Comparison of ENCODE assay signal across 19 mouse cellular contexts in the genomic region with DNA sequence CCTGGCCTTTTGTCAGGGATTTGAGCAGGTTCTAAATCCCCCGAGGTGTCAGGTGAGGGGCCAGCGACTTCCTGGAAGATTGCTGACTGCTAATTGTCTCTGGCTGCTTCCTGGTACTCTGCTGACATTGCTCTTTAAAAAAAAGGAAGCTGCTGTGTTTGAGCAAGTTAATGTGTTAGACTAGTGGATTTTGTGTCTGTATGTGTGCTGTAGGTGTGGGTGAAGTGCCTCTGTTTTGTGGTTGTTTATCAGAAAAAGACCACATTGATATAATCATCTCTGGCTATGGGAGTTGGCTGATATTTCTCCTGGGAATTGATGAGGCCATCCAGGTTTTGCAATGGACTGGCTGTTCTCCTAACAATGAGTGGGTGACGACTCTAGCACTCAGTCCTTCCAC. TPM values are rescaled to one million over a fixed set of nuclear protein-coding genes. Genes with fewer than 3 reads are reported as not detected.
DNase-seq lines count a peak whose midpoint lies in the region; ATAC-seq and TF ChIP-seq lines count a peak whose summit lies in the region.
"Had no signal": no experiment of that assay in that cellular context is flagged by ENCODE, and none has a peak within 500 bp of the region (broad histone marks: within the 10 kb centered on the region; RNA-seq: fewer than 3 reads in every experiment).

No protein-coding gene starts in this region.

- peak; percentile 44 for DNase-seq in CD4-positive, CD25-positive, alpha-beta regulatory T cell, adult 2 months (ENCODE audit: low read depth, low spot score)
- DNase-seq in midbrain, postnatal 0 days (ENCODE audit: low spot score): peak; percentile 6
- no peak for DNase-seq in midbrain, embryonic 10.5 days (ENCODE audit: low spot score)
- no peak for DNase-seq in forebrain, embryonic 14.5 days (ENCODE audit: low spot score)
- DNase-seq: adrenal gland, postnatal 10 days; gastrocnemius, postnatal 36 days; layer of hippocampus, postnatal 36 days; retina, postnatal 1 day; thymus, postnatal 25 days had no signal

- WGBS in intestine, postnatal 0 days: 15% methylated on average over 3 of the region's 3 CpGs
- 25% methylated on average over 3 of the region's 3 CpGs for WGBS in intestine, embryonic 16.5 days
- WGBS in midbrain, postnatal 0 days: 30% methylated on average over 3 of the region's 3 CpGs
- 36% methylated on average over 3 of the region's 3 CpGs for WGBS in midbrain, embryonic 10.5 days
- WGBS in stomach, embryonic 15.5 days: 27% methylated on average over 3 of the region's 3 CpGs
- 33% methylated on average over 3 of the region's 3 CpGs for WGBS in forebrain, embryonic 14.5 days

- H3K4me2 ChIP-seq in intestine, postnatal 0 days (replicated peaks; ENCODE audit: low read depth): peak overlapping the region; percentile 7; the same call in 1 of the 2 replicates
- no peak overlapping the region for H3K4me2 ChIP-seq in intestine, embryonic 16.5 days (ENCODE audit: low read depth, low read length)
- H3K4me2 ChIP-seq in midbrain, postnatal 0 days (ENCODE audit: low read depth, low read length, poor library complexity, severe bottlenecking): no peak overlapping the region
- no peak overlapping the region for H3K4me2 ChIP-seq in stomach, embryonic 15.5 days
- H3K4me2 ChIP-seq in forebrain, embryonic 14.5 days (ENCODE audit: low read length): no peak overlapping the region
- H3K4me2 ChIP-seq: neural tube, embryonic 12.5 days had no signal

- H3K4me3 ChIP-seq in intestine, postnatal 0 days (ENCODE audit: low read depth, low read length): no peak overlapping the region
- no peak overlapping the region for H3K4me3 ChIP-seq in intestine, embryonic 16.5 days (ENCODE audit: low read length)
- H3K4me3 ChIP-seq in midbrain, postnatal 0 days (ENCODE audit: low read depth, low read length): no peak overlapping the region
- H3K4me3 ChIP-seq in midbrain, embryonic 10.5 days: no peak overlapping the region
- H3K4me3 ChIP-seq in stomach, embryonic 15.5 days (replicated peaks): no peak overlapping the region
- no peak overlapping the region for H3K4me3 ChIP-seq in forebrain, embryonic 14.5 days (ENCODE audit: low read depth, low read length)
- H3K4me3 ChIP-seq: neural tube, embryonic 12.5 days had no signal

- H3K36me3 ChIP-seq in intestine, postnatal 0 days (ENCODE audit: control insufficient read depth, insufficient read depth): no peaks in the 10 kb centered on the region
- H3K36me3 ChIP-seq in intestine, embryonic 16.5 days (ENCODE audit: control insufficient read depth, insufficient read depth, low read length): no peaks in the 10 kb centered on the region
- no peaks in the 10 kb centered on the region for H3K36me3 ChIP-seq in midbrain, postnatal 0 days (ENCODE audit: insufficient read depth, low read length)
- no peaks in the 10 kb centered on the region for H3K36me3 ChIP-seq in midbrain, embryonic 10.5 days
- no peaks in the 10 kb centered on the region for H3K36me3 ChIP-seq in stomach, embryonic 15.5 days
- H3K36me3 ChIP-seq in forebrain, embryonic 14.5 days (ENCODE audit: control insufficient read depth, insufficient read depth, low read length): no peaks in the 10 kb centered on the region
- H3K36me3 ChIP-seq: neural tube, embryonic 12.5 days had no signal

- no peak for TF ChIP-seq CTCF in intestine, postnatal 0 days (IDR thresholded peaks at IDR 0.05; ENCODE audit: low read depth)
- no peak for TF ChIP-seq CTCF in midbrain, postnatal 0 days (IDR thresholded peaks at IDR 0.05)

- H3K27ac ChIP-seq in intestine, postnatal 0 days (ENCODE audit: low read depth, low read length): 0 out of 2 replicates have a peak overlapping the region, but pooled peaks have one; percentile 15
- H3K27ac ChIP-seq in intestine, embryonic 16.5 days (ENCODE audit: low read length): no peak overlapping the region
- H3K27ac ChIP-seq in midbrain, postnatal 0 days (ENCODE audit: low read depth, low read length): no peak overlapping the region
- no peak overlapping the region for H3K27ac ChIP-seq in midbrain, embryonic 10.5 days (replicated peaks)
- H3K27ac ChIP-seq in stomach, embryonic 15.5 days: peak overlapping the region; percentile 37; the same call in 1 of the 2 replicates
- H3K27ac ChIP-seq in forebrain, embryonic 14.5 days (ENCODE audit: low read depth, low read length): no peak overlapping the region
- H3K27ac ChIP-seq: hindbrain, embryonic 14.5 days; neural tube, embryonic 12.5 days had no signal

- H3K27me3 ChIP-seq in intestine, postnatal 0 days (replicated peaks; ENCODE audit: control insufficient read depth, insufficient read depth, low read length): no peaks in the 10 kb centered on the region
- H3K27me3 ChIP-seq in intestine, embryonic 16.5 days (replicated peaks; ENCODE audit: control insufficient read depth, insufficient read depth, low read length): no peaks in the 10 kb centered on the region
- no peaks in the 10 kb centered on the region for H3K27me3 ChIP-seq in midbrain, postnatal 0 days (ENCODE audit: insufficient read depth, low read length)
- H3K27me3 ChIP-seq in midbrain, embryonic 10.5 days (ENCODE audit: low read depth, poor library complexity, severe bottlenecking): peaks cover 11% of the 10 kb centered on the region
- H3K27me3 ChIP-seq in stomach, embryonic 15.5 days (replicated peaks): no peaks in the 10 kb centered on the region
- no peaks in the 10 kb centered on the region for H3K27me3 ChIP-seq in forebrain, embryonic 14.5 days (replicated peaks; ENCODE audit: control insufficient read depth, insufficient read depth, low read length)
- H3K27me3 ChIP-seq: neural tube, embryonic 12.5 days had no signal

- no peaks in the 10 kb centered on the region; the same call in 1 of the 2 replicates for H3K4me1 ChIP-seq in intestine, postnatal 0 days (replicated peaks; ENCODE audit: control insufficient read depth, insufficient read depth, low read length)
- peaks cover 19% of the 10 kb centered on the region; the same call in 1 of the 2 replicates for H3K4me1 ChIP-seq in intestine, embryonic 16.5 days (ENCODE audit: control insufficient read depth, insufficient read depth, low read length)
- no peaks in the 10 kb centered on the region for H3K4me1 ChIP-seq in midbrain, postnatal 0 days (ENCODE audit: insufficient read depth, low read length)
- peaks cover 7% of the 10 kb centered on the region; the same call in 1 of the 2 replicates for H3K4me1 ChIP-seq in midbrain, embryonic 10.5 days
- H3K4me1 ChIP-seq in stomach, embryonic 15.5 days: peaks cover 2% of the 10 kb centered on the region
- no peaks in the 10 kb centered on the region for H3K4me1 ChIP-seq in forebrain, embryonic 14.5 days (ENCODE audit: control insufficient read depth, insufficient read depth, low read length)
- H3K4me1 ChIP-seq: neural tube, embryonic 12.5 days had no signal

- no peak for ATAC-seq in CD4-positive, CD25-positive, alpha-beta regulatory T cell, adult 4 months
- ATAC-seq in intestine, postnatal 0 days: no peak
- no peak for ATAC-seq in intestine, embryonic 16.5 days
- no peak for ATAC-seq in midbrain, postnatal 0 days (ENCODE audit: low FRiP score)
- ATAC-seq in stomach, embryonic 15.5 days (ENCODE audit: insufficient read depth, low FRiP score, low read depth): no peak
- no peak for ATAC-seq in forebrain, embryonic 14.5 days

- H3K9me3 ChIP-seq in intestine, postnatal 0 days (ENCODE audit: control insufficient read depth): no peaks in the 10 kb centered on the region
- H3K9me3 ChIP-seq in intestine, embryonic 16.5 days (ENCODE audit: control insufficient read depth, low read length): no peaks in the 10 kb centered on the region
- no peaks in the 10 kb centered on the region for H3K9me3 ChIP-seq in midbrain, postnatal 0 days (ENCODE audit: low read length)
- no peaks in the 10 kb centered on the region for H3K9me3 ChIP-seq in midbrain, embryonic 10.5 days (replicated peaks)
- no peaks in the 10 kb centered on the region for H3K9me3 ChIP-seq in stomach, embryonic 15.5 days
- H3K9me3 ChIP-seq in forebrain, embryonic 14.5 days (replicated peaks; ENCODE audit: control insufficient read depth, low read length): no peaks in the 10 kb centered on the region
- H3K9me3 ChIP-seq: neural tube, embryonic 12.5 days had no signal

- H3K9ac ChIP-seq in intestine, postnatal 0 days (ENCODE audit: low read depth, low read length): no peak overlapping the region
- no peak overlapping the region for H3K9ac ChIP-seq in intestine, embryonic 16.5 days (ENCODE audit: low read depth, low read length)
- H3K9ac ChIP-seq in midbrain, postnatal 0 days (replicated peaks; ENCODE audit: low read length, poor library complexity, severe bottlenecking): no peak overlapping the region
- H3K9ac ChIP-seq in stomach, embryonic 15.5 days: no peak overlapping the region
- no peak overlapping the region for H3K9ac ChIP-seq in forebrain, embryonic 14.5 days (ENCODE audit: low read length)
- H3K9ac ChIP-seq: hindbrain, embryonic 14.5 days; neural tube, embryonic 12.5 days had no signal

RNA-seq across cellular contexts. Expression of a gene that starts 2.5 kb away (rescaled TPM):
- polyA plus RNA-seq in CD4-positive, CD25-positive, alpha-beta regulatory T cell, adult 4 months (2017; shearing (Covaris generic)): 1 to 10 TPM; 4.0 to 5.0 TPM
- 114 and 119 TPM in 2 replicates for polyA plus RNA-seq in intestine, postnatal 0 days (2015; fragmentation: Nextera tagmentation; extraction: Ambion mirVana)
- 76.1 and 85.7 TPM in 2 replicates for polyA plus RNA-seq in intestine, embryonic 16.5 days (2015; fragmentation: Nextera tagmentation; extraction: Ambion mirVana)
- 2.1 and 3.2 TPM in 2 replicates for total RNA-seq in midbrain, postnatal 0 days (2014; rRNA removed)
- polyA plus RNA-seq in midbrain, postnatal 0 days (2015; fragmentation: Nextera tagmentation; extraction: Ambion mirVana): 2.3 and 3.3 TPM in 2 replicates
- polyA plus RNA-seq in midbrain, embryonic 10.5 days (2016; fragmentation: Nextera tagmentation; extraction: Ambion mirVana): 1.7 and 2.2 TPM in 2 replicates
- polyA plus RNA-seq in stomach, embryonic 15.5 days (2015; fragmentation: Nextera tagmentation; extraction: Ambion mirVana): 44.8 and 50.6 TPM in 2 replicates
- polyA plus RNA-seq in forebrain, embryonic 14.5 days (2014; fragmentation: Nextera tagmentation; extraction: Ambion mirVana): 2.2 and 2.8 TPM in 2 replicates
- total RNA-seq: megakaryocyte-erythroid progenitor cell, adult 5-6 weeks had no signal

RNA-seq across cellular contexts. Expression of a gene that starts 2.6 kb away (rescaled TPM):
- 10 to 100 TPM in 1 of 2 experiments, 1 to 10 TPM in 1; 9.8 to 16.6 TPM for polyA plus RNA-seq in CD4-positive, CD25-positive, alpha-beta regulatory T cell, adult 4 months (2017; shearing (Covaris generic))
- 355 and 426 TPM in 2 replicates for polyA plus RNA-seq in intestine, postnatal 0 days (2015; fragmentation: Nextera tagmentation; extraction: Ambion mirVana)
- 288 and 336 TPM in 2 replicates for polyA plus RNA-seq in intestine, embryonic 16.5 days (2015; fragmentation: Nextera tagmentation; extraction: Ambion mirVana)
- total RNA-seq in midbrain, postnatal 0 days (2014; rRNA removed): 27.2 and 29.3 TPM in 2 replicates
- polyA plus RNA-seq in midbrain, postnatal 0 days (2015; fragmentation: Nextera tagmentation; extraction: Ambion mirVana): 14.9 and 15.1 TPM in 2 replicates
- 8.2 and 9.5 TPM in 2 replicates for polyA plus RNA-seq in midbrain, embryonic 10.5 days (2016; fragmentation: Nextera tagmentation; extraction: Ambion mirVana)
- 152 and 176 TPM in 2 replicates for polyA plus RNA-seq in stomach, embryonic 15.5 days (2015; fragmentation: Nextera tagmentation; extraction: Ambion mirVana)
- 11.5 and 14.2 TPM in 2 replicates for polyA plus RNA-seq in forebrain, embryonic 14.5 days (2014; fragmentation: Nextera tagmentation; extraction: Ambion mirVana)
- total RNA-seq: megakaryocyte-erythroid progenitor cell, adult 5-6 weeks had no signal

RNA-seq across cellular contexts. Expression of a gene that starts 19.3 kb away (rescaled TPM):
- not detected for polyA plus RNA-seq in CD4-positive, CD25-positive, alpha-beta regulatory T cell, adult 4 months (2017; shearing (Covaris generic))
- polyA plus RNA-seq in intestine, postnatal 0 days (2015; fragmentation: Nextera tagmentation; extraction: Ambion mirVana): not detected in 2 replicates
- polyA plus RNA-seq in intestine, embryonic 16.5 days (2015; fragmentation: Nextera tagmentation; extraction: Ambion mirVana): not detected in 2 replicates
- 0.66 TPM in 1 of 2 replicates, not detected in the other for total RNA-seq in midbrain, postnatal 0 days (2014; rRNA removed)
- polyA plus RNA-seq in midbrain, postnatal 0 days (2015; fragmentation: Nextera tagmentation; extraction: Ambion mirVana): 0.02 and 0.07 TPM in 2 replicates
- polyA plus RNA-seq in midbrain, embryonic 10.5 days (2016; fragmentation: Nextera tagmentation; extraction: Ambion mirVana): not detected in 2 replicates
- polyA plus RNA-seq in stomach, embryonic 15.5 days (2015; fragmentation: Nextera tagmentation; extraction: Ambion mirVana): not detected in 2 replicates
- not detected in 2 replicates for polyA plus RNA-seq in forebrain, embryonic 14.5 days (2014; fragmentation: Nextera tagmentation; extraction: Ambion mirVana)
- total RNA-seq: adrenal gland, postnatal 10 days; gastrocnemius, postnatal 36 days; layer of hippocampus, postnatal 36 days; megakaryocyte-erythroid progenitor cell, adult 5-6 weeks had no signal
- polyA plus RNA-seq: forebrain, embryonic 11.5 days; hindbrain, embryonic 14.5 days; kidney, embryonic 16.5 days; limb, embryonic 14.5 days; neural tube, embryonic 12.5 days had no signal

RNA-seq across cellular contexts. Expression of a gene that starts 20.7 kb away (rescaled TPM):
- not detected for polyA plus RNA-seq in CD4-positive, CD25-positive, alpha-beta regulatory T cell, adult 4 months (2017; shearing (Covaris generic))
- polyA plus RNA-seq in intestine, postnatal 0 days (2015; fragmentation: Nextera tagmentation; extraction: Ambion mirVana): 0.17 and 0.18 TPM in 2 replicates
- not detected in 2 replicates for polyA plus RNA-seq in intestine, embryonic 16.5 days (2015; fragmentation: Nextera tagmentation; extraction: Ambion mirVana)
- total RNA-seq in midbrain, postnatal 0 days (2014; rRNA removed): not detected in 2 replicates
- 0.11 TPM in 1 of 2 replicates, not detected in the other for polyA plus RNA-seq in midbrain, postnatal 0 days (2015; fragmentation: Nextera tagmentation; extraction: Ambion mirVana)
- polyA plus RNA-seq in midbrain, embryonic 10.5 days (2016; fragmentation: Nextera tagmentation; extraction: Ambion mirVana): 0.16 TPM in 1 of 2 replicates, not detected in the other
- not detected in 2 replicates for polyA plus RNA-seq in stomach, embryonic 15.5 days (2015; fragmentation: Nextera tagmentation; extraction: Ambion mirVana)
- not detected in 2 replicates for polyA plus RNA-seq in forebrain, embryonic 14.5 days (2014; fragmentation: Nextera tagmentation; extraction: Ambion mirVana)
- total RNA-seq: adrenal gland, postnatal 10 days; gastrocnemius, postnatal 36 days; layer of hippocampus, postnatal 36 days; megakaryocyte-erythroid progenitor cell, adult 5-6 weeks had no signal
- polyA plus RNA-seq: forebrain, embryonic 11.5 days; hindbrain, embryonic 14.5 days; neural tube, embryonic 12.5 days had no signal

RNA-seq across cellular contexts. Expression of a gene that starts 30.2 kb away (rescaled TPM):
- 1 to 10 TPM; 1.6 to 5.9 TPM for polyA plus RNA-seq in CD4-positive, CD25-positive, alpha-beta regulatory T cell, adult 4 months (2017; shearing (Covaris generic))
- 2.6 and 3.0 TPM in 2 replicates for polyA plus RNA-seq in intestine, postnatal 0 days (2015; fragmentation: Nextera tagmentation; extraction: Ambion mirVana)
- polyA plus RNA-seq in intestine, embryonic 16.5 days (2015; fragmentation: Nextera tagmentation; extraction: Ambion mirVana): 1.5 and 1.6 TPM in 2 replicates
- 1.3 and 2.5 TPM in 2 replicates for total RNA-seq in midbrain, postnatal 0 days (2014; rRNA removed)
- polyA plus RNA-seq in midbrain, postnatal 0 days (2015; fragmentation: Nextera tagmentation; extraction: Ambion mirVana): 1.9 and 2.5 TPM in 2 replicates
- polyA plus RNA-seq in midbrain, embryonic 10.5 days (2016; fragmentation: Nextera tagmentation; extraction: Ambion mirVana): 0.10 and 0.22 TPM in 2 replicates
- polyA plus RNA-seq in stomach, embryonic 15.5 days (2015; fragmentation: Nextera tagmentation; extraction: Ambion mirVana): 2.8 and 3.1 TPM in 2 replicates
- polyA plus RNA-seq in forebrain, embryonic 14.5 days (2014; fragmentation: Nextera tagmentation; extraction: Ambion mirVana): 0.33 and 1.3 TPM in 2 replicates
- polyA plus RNA-seq: forebrain, embryonic 11.5 days had no signal

Comparison
In these comparisons a context has a peak if more than half of its experiments do, and no peak if none do; other contexts are left out.
1. DNase-seq: peak in CD4-positive, CD25-positive, alpha-beta regulatory T cell, adult 2 months (single experiment) and midbrain, postnatal 0 days (single experiment); none in midbrain, embryonic 10.5 days (single experiment) and forebrain, embryonic 14.5 days (single experiment).
2. H3K27ac ChIP-seq: peak in intestine, postnatal 0 days (single experiment) and stomach, embryonic 15.5 days (single experiment); none in intestine, embryonic 16.5 days (single experiment), midbrain, postnatal 0 days (single experiment), midbrain, embryonic 10.5 days (single experiment) and forebrain, embryonic 14.5 days (single experiment).